Mouse (Mus musculus): Measurements from ENCODE around the gene Cebpa.

The Cebpa gene

GRCm38 (mm10) chr7:35120146-35120691 lies 1.1 kb downstream of the Cebpa start:
- DNase-seq (ENCODE audit: low read depth): no peak

- no peak for DNase-seq (ENCODE audit: low read depth)
Measured at GRCm38 (mm10) chr7:35121150-35121549, 2.1 kb downstream of the Cebpa start.

GRCm38 (mm10) chr7:35122401-35123320 lies 3.6 kb downstream of the Cebpa start:
- no peak for DNase-seq (ENCODE audit: low read depth)

GRCm38 (mm10) chr7:35123431-35123953 lies 4.4 kb downstream of the Cebpa start:
- no peak for DNase-seq (ENCODE audit: low read depth)

- no peak for DNase-seq (ENCODE audit: low read depth)
Measured at GRCm38 (mm10) chr7:35124216-35124615, 5.1 kb downstream of the Cebpa start.

GRCm38 (mm10) chr7:35124745-35125144 lies 5.7 kb downstream of the Cebpa start:
- no peak for DNase-seq (ENCODE audit: low read depth)

GRCm38 (mm10) chr7:35125971-35126370 lies 6.9 kb downstream of the Cebpa start:
- DNase-seq (ENCODE audit: low read depth): no peak

- DNase-seq (ENCODE audit: low read depth): no peak
Measured at GRCm38 (mm10) chr7:35127001-35127400, 7.9 kb downstream of the Cebpa start.

GRCm38 (mm10) chr7:35127721-35128120 lies 8.6 kb downstream of the Cebpa start:
- no peak for DNase-seq (ENCODE audit: low read depth)

GRCm38 (mm10) chr7:35128677-35129567 lies 9.8 kb downstream of the Cebpa start:
- no peak for DNase-seq (ENCODE audit: low read depth)

GRCm38 (mm10) chr7:35130059-35130738 lies 11.1 kb downstream of the Cebpa start:
- DNase-seq (ENCODE audit: low read depth): no peak

- DNase-seq (ENCODE audit: low read depth): no peak
Measured at GRCm38 (mm10) chr7:35130888-35131287, 11.8 kb downstream of the Cebpa start.

- DNase-seq (ENCODE audit: low read depth): no peak
Measured at GRCm38 (mm10) chr7:35131601-35132000, 12.5 kb downstream of the Cebpa start.

GRCm38 (mm10) chr7:35134621-35135020 lies 15.5 kb downstream of the Cebpa start:
- DNase-seq (ENCODE audit: low read depth): no peak

GRCm38 (mm10) chr7:35137524-35137923 lies 18.4 kb downstream of the Cebpa start:
- DNase-seq (ENCODE audit: low read depth): no peak

GRCm38 (mm10) chr7:35138481-35138880 lies 19.4 kb downstream of the Cebpa start:
- no peak for DNase-seq (ENCODE audit: low read depth)

GRCm38 (mm10) chr7:35139880-35140279 lies 20.8 kb downstream of the Cebpa start:
- DNase-seq (ENCODE audit: low read depth): no peak

- DNase-seq (ENCODE audit: low read depth): no peak
Measured at GRCm38 (mm10) chr7:35141519-35141918, 22.4 kb downstream of the Cebpa start.

- no peak for DNase-seq (ENCODE audit: low read depth)
Measured at GRCm38 (mm10) chr7:35142522-35142921, 23.4 kb downstream of the Cebpa start.

GRCm38 (mm10) chr7:35143864-35144618 lies 24.9 kb downstream of the Cebpa start:
- no peak for DNase-seq (ENCODE audit: low read depth)

GRCm38 (mm10) chr7:35145068-35145467 lies 26.0 kb downstream of the Cebpa start:
- DNase-seq (ENCODE audit: low read depth): no peak
